Mouse (Mus musculus): Measurements from ENCODE around the gene Klrb1.
"Not testable (repeated sequence)": the region's sequence is repeated elsewhere in the genome, so short reads cannot be mapped to it uniquely, and the experiment has no call there.

Klrb1 gene

DNA sequence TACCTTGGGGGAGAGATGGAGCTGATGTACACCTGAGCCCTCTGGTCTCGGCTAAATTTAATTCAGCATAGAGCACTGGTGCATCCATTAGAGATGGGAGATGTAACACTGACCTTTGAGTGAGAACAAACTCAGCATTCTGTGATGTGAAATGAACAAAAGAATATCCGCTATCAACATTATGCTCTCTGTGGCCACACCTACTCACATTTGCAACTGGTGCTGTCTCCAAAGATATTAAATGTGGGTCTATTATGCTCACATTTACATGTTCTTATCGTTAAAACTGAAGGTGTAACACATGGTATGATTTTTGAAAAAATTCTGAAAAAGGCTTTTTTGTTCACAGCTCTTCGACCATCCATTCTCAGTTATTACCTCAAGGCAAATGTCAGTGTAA is at the start of gene Klrb1:
TSS of gene Klrb1 (minus strand) at position 101 of the 400 bp plus-strand sequence.
- no peak for DNase-seq

DNA sequence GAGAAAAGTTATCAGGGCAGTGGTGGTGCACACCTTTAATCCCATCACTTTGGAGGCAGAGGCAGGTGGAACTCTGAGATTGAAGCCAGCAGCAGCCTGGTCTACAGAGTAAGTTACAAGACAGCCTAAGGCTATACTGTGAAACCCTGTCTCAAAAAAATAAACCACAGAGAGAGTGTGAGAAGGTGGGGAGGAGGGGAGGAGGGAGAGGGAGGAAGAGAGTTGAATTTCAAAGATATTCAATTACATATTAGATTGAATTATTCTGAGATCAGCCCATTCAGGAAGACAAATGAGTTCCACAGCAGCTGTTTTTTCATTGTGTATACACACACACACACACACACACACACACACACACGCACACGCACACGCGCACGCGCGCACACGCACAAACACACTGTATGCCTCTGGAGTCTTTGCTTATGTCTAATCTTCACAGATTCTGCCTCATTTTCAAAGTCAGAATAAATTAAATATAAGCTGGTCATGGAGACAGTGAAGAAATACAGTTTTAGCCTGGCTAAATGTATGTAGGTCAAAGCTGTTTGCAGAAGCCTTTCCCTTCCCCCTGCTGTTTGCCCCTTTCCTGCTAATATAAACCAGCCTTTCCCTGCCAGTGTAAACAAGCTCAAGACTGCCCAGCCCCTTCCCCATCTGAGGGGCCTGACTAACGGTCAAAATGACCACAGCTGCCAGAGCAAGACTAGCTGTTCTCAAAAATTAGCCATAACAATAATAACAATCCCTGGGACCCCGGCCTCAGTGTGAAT is 46.8 kb upstream of the Klrb1 start:
- no peak for DNase-seq

DNA sequence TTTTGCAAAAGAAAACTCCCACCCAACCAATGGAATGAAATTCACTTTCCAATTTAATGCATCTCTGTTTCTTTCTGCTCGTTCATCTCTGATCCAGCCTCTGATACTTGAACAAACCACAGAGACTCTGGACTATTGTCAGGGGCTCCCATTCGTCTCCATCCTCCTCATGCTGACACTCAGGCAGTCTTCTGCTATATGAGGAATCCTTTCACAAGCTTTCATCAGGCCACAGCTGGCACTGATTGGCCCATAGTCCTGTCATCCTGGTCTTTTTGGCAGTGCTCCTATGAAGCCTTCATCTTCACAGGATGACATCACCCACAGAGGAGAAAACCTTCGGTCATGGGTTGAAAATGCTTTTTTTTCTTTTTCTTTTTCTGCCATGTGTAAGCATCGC is 45.2 kb upstream of the Klrb1 start:
- DNase-seq: no peak

DNA sequence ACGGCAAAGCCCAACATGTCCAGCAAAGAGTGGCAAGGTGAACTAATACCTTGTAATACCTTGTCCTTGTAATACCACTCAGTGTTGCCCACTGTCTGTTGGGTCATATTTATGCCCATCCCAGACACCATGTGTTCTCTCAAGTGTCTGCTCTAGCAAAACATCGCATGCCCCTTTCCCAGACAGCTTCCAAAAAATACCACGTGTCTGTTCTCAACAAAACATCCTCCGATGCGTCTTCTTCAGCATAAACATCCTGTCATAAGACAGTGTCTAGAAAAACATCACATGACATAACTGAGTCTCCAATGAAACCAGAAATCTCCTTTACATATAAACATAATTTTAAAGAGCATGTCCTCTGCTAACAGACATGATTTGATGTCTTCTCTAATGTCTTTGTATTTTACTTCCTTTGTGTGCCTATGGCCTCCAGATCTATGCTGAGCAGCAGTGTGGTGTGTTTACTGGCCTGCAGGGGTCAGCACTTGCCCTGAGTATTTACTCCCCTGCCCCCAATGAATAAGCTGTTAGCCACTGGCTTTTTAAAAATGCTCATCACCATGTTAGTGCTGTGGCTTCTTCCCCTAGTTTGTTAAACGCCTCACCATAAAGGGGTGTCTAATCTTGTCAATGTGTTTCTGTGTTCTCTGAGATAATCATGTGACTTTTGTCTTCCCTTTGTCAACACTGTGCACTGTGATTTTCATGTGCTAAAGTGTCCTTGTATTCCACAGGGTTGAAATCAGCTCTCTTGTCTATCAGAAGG is 43.8 kb upstream of the Klrb1 start:
- DNase-seq: peak; percentile 38 to 62

- DNase-seq: no peak
Observed at GRCm38 (mm10) chr6:128765211-128765610, 42.4 kb upstream of the Klrb1 start.

GRCm38 (mm10) chr6:128764598-128764997 is 41.7 kb upstream of the Klrb1 start:
- peak in 1 of 2 experiments; percentile 36 for DNase-seq

GRCm38 (mm10) chr6:128763736-128764523 is 41.1 kb upstream of the Klrb1 start:
- DNase-seq: peak; percentile 95 to 96

DNA sequence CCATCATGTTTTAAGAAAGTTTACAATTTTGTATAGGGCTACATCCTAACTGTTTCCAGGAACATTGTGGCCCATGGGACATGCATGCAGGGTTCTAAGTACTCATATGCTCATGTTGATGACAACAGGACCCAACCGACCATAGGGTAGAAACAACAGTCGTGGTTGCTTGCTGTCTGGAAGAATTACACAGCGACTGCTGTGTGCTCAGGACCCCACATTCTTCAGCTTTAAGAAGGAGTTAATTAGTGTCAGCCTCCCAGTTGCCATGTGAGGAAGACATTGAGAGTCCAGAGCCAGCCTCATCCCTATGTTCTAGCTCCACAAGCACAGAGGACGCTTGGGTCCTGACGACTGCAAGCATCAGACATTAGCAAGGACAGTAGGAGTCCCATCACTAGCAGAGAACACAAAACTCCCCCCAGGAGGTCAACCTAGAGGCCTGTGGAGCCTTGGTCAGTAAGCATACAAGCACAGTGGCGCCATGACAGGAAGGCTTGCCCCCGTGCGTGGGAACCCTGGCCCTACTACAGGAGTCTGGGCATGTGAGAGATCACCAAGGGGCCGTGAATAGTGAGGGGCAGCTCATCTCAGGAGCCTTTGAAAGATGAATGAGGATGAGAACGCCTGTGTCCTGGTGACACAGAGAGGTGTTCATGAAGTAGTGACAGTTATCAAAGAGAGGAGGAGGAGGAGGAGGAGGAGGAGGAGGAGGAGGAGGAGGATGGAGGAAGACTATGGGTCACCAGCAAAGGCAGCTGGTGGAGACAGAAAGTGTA is 40.2 kb upstream of the Klrb1 start:
- DNase-seq: peak; percentile 33 to 41

- peak in 1 of 2 experiments; percentile 7 for DNase-seq
Observed at GRCm38 (mm10) chr6:128761144-128761540, 38.3 kb upstream of the Klrb1 start.

- DNase-seq: peak; percentile 91 to 94
Observed at GRCm38 (mm10) chr6:128760416-128761143, 37.7 kb upstream of the Klrb1 start.

GRCm38 (mm10) chr6:128760016-128760415 is 37.2 kb upstream of the Klrb1 start:
- DNase-seq: peak; percentile 96 to 98

- DNase-seq: peak; percentile 8 to 11
Observed at GRCm38 (mm10) chr6:128759221-128759950, 36.5 kb upstream of the Klrb1 start.

DNA sequence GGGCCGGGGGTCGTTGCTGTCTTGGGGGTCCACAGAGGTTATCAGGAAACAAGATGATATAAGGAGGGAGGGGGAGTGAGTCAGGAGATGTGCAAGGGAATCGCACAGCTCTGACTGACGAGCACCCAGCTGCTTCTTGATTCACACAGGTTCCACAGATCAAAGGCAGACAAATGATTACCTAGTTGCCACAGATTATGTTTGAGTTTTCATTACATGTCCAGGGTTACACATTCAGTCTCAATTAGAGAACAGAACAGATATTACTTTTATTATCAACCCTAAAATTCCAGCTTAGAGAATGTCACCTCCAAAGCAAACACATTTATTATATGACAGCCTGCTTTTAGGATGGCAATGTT is 32.5 kb upstream of the Klrb1 start:
- not testable (repeated sequence) for DNase-seq

DNA sequence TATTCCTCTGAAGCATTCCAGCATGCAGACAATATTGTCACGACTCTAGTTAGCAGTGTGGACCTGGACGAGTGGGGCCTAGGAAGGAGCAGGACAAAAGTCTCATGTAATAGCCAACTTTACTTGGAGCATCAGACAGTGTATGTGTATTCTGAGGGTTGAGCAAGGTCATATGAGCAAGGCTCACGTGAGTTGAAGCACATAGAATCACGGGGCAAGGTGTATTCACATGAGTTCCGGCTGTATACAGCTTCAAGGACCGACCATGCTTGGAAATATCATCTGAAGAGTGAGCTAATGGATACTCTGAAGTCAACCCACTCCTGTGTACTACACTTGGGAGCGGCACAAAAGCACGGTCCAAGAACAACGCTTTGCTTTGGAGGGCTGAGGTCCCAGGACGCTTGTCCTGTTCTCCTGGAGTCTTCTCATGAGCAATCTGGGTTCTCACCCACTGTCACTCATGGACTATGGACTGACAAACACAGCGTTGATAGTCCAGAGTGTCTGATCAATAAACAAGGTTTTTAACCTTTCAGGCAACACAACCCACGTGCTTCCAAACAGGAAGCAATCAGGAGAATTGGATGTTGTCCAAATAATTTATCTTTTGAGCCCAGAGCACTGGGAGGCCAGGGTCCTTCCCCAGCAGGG is 32.0 kb upstream of the Klrb1 start:
- DNase-seq: peak in 1 of 2 experiments; percentile 8

DNA sequence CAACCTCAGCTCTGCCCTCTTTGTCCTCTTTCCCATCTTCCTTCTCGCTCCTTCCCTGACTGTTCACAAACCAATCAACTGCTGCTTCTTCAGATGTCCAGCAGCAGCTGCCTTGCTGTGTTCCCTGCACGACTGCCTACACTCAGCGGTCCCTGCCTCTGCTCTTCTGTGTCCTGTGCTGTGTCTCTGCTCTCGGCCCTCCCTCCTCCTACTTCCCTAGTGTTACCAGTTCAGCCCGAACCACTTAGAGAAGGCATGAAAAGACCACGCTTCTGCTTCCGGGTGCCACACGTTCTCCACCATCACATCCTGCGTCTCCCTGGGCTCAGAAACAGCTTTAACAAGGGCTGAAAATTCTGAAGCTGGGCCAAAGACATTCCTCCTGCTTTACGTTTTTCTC is 31.4 kb upstream of the Klrb1 start:
- peak; percentile 47 to 48 for DNase-seq

DNA sequence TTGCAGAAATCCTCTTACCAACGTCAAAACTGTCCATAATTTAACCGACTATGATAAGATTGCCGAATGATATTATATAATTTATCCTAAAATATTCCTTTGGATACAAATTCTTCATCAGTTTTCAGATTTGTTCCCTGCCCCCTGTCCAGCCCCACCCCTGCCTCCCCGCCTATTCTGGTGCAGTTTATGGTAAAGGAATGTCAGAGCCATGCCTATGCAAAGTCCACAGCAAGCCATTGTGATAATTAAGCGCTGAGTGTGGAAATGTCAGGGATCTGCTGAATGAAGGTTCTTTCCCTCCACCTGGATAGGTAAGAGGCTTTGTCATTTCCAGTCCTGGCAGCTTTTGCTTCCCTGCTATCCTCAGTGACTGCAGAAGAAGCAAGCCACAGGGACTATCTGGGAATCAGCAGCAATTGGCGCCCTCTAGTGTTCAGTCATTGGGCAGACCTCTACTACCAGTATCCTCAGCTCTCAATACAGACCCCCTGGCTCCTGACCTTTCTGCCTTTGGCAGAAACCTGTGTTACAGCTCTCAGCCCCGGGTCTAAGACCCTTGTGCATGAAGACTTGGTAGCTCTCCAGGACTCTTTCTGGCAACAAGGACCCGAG is 30.9 kb upstream of the Klrb1 start:
- DNase-seq: peak; percentile 82 to 89

- not testable (repeated sequence) for DNase-seq
Observed at GRCm38 (mm10) chr6:128747006-128747405, 24.1 kb upstream of the Klrb1 start.

DNA sequence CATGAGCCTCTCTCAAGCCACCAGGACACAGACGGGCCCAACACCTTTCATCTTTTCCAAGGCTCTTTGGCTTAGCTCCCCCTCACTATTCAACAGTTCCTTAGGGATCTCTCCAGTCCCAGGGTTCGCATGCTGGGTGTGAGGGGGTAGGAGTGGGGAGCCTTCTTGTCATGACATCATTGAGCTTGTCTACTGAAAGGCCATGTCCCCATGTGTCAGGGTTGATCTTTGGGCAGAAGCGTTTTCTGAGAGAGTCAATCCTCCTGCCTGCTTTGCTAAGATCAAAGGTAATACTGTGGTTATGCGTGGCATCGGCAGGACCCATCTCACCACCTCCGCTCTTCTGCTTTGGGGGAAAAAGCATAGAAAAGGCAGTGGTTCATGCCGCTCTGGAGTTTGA is 14.6 kb upstream of the Klrb1 start:
- DNase-seq: no peak

- peak in 1 of 2 experiments; percentile 43 for DNase-seq
Observed at GRCm38 (mm10) chr6:128736100-128736499, 13.2 kb upstream of the Klrb1 start.

DNA sequence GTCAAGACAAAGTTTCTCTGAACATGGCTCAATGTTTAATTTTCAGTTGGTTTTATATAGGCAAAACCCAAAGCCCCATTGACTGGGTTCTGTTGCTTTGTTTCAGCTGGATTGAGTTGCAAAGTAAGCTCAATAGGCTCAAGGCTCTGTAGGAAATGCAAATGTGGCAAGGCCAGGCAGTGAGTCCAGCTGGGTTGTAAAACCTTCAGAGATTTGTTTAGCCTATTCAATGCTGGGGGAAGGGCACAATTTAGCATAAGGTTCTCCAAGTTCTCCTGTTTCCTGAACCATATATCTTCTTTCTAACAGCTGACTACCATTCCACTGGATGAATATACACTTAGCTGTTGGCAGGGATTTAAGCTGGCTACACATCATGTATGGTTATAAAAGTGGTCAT is 12.0 kb upstream of the Klrb1 start:
- DNase-seq: no peak
